Comparison of ENCODE assay signal across 26 mouse cellular contexts in genomic region chr5:88958966-88959365, GRCm38 (mm10).
DNase-seq lines count a peak whose midpoint lies in the region; ATAC-seq lines count a peak whose summit lies in the region.
"Had no signal": no experiment of that assay in that cellular context is flagged by ENCODE, and none has a peak within 500 bp of the region (broad histone marks: within the 10 kb centered on the region; RNA-seq: fewer than 3 reads in every experiment).

No protein-coding gene starts in this region.

- no peak for ATAC-seq in midbrain, embryonic 14.5 days (ENCODE audit: low FRiP score, low TSS enrichment)
- no peak for ATAC-seq in megakaryocyte, adult 5-6 weeks (ENCODE audit: poor library complexity, severe bottlenecking)
- ATAC-seq: intestine, embryonic 15.5 days; midbrain, embryonic 13.5 days had no signal

- 93% methylated on average over 5 of the region's 5 CpGs for WGBS in midbrain, embryonic 14.5 days

- no peak overlapping the region for H3K4me3 ChIP-seq in midbrain, embryonic 14.5 days (replicated peaks; ENCODE audit: low read depth, low read length)
- H3K4me3 ChIP-seq: embryonic facial prominence, embryonic 13.5 days; erythroblast, embryonic 14.5 days; forebrain, embryonic 12.5 days; heart, embryonic 15.5 days; hindbrain, embryonic 15.5 days; intestine, embryonic 15.5 days; liver, embryonic 13.5 days; midbrain, embryonic 13.5 days; neural tube, embryonic 12.5 days had no signal

- intact Hi-C loops in left cerebral cortex, postnatal 4 days (cut with DNase I) = no loop called here
- intact Hi-C loops in left cerebral cortex, postnatal 36 days (cut with DNase I) = loop anchor here (5.0 kb wide), 1 partner anchor 58 kb away; no protein-coding TSS in a partner anchor

- peak; percentile 38 to 75 for DNase-seq in frontal cortex, postnatal 36 days (ENCODE audit: low spot score in 2 of 2)
- DNase-seq in frontal cortex, postnatal 14 days (ENCODE audit: low spot score in 2 of 2) = no peak
- DNase-seq in left cerebral cortex, adult 18-20 months (ENCODE audit: low spot score in 2 of 2) = peak; percentile 50 to 70
- no peak for DNase-seq in left cerebral cortex, postnatal 4 days
- peak; percentile 57 for DNase-seq in left cerebral cortex, postnatal 36 days (ENCODE audit: low spot score in 2 of 2)
- DNase-seq in telencephalon, adult 2 months (ENCODE audit: low read depth, low spot score) = peak; percentile 85
- DNase-seq in midbrain, embryonic 14.5 days = no peak
- DNase-seq: adrenal gland, postnatal 36 days; cerebellum, postnatal 25 days; embryo, embryonic 11 days; gastrocnemius, postnatal 36 days; heart, postnatal 4 days; kidney, postnatal 25 days; liver, embryonic 13.5 days; lung, embryonic 14.5 days; thymus, postnatal 25 days had no signal

- no peaks in the 10 kb centered on the region for H3K36me3 ChIP-seq in midbrain, embryonic 14.5 days (ENCODE audit: control insufficient read depth, insufficient read depth, low read length)
- H3K36me3 ChIP-seq: embryonic facial prominence, embryonic 13.5 days; forebrain, embryonic 12.5 days; hindbrain, embryonic 15.5 days; intestine, embryonic 15.5 days; liver, embryonic 13.5 days; midbrain, embryonic 13.5 days; neural tube, embryonic 12.5 days had no signal

- H3K27ac ChIP-seq in midbrain, embryonic 14.5 days (replicated peaks; ENCODE audit: low read depth, low read length) = no peak overlapping the region
- H3K27ac ChIP-seq: embryonic facial prominence, embryonic 13.5 days; forebrain, embryonic 12.5 days; heart, embryonic 15.5 days; intestine, embryonic 15.5 days; liver, embryonic 13.5 days; midbrain, embryonic 13.5 days; neural tube, embryonic 12.5 days had no signal

- H3K27me3 ChIP-seq in midbrain, embryonic 14.5 days (ENCODE audit: control insufficient read depth, insufficient read depth, low read length) = no peaks in the 10 kb centered on the region
- H3K27me3 ChIP-seq: embryonic facial prominence, embryonic 13.5 days; forebrain, embryonic 12.5 days; heart, embryonic 15.5 days; hindbrain, embryonic 15.5 days; intestine, embryonic 15.5 days; liver, embryonic 13.5 days; midbrain, embryonic 13.5 days; neural tube, embryonic 12.5 days had no signal

- no peak overlapping the region for H3K4me2 ChIP-seq in midbrain, embryonic 14.5 days (ENCODE audit: low read length)
- H3K4me2 ChIP-seq: embryonic facial prominence, embryonic 13.5 days; forebrain, embryonic 12.5 days; heart, embryonic 15.5 days; hindbrain, embryonic 15.5 days; intestine, embryonic 15.5 days; liver, embryonic 13.5 days; lung, embryonic 14.5 days; midbrain, embryonic 13.5 days; neural tube, embryonic 12.5 days had no signal

- H3K9me3 ChIP-seq in midbrain, embryonic 14.5 days (ENCODE audit: control insufficient read depth, low read length) = no peaks in the 10 kb centered on the region
- H3K9me3 ChIP-seq: embryonic facial prominence, embryonic 13.5 days; forebrain, embryonic 12.5 days; heart, embryonic 15.5 days; hindbrain, embryonic 15.5 days; intestine, embryonic 15.5 days; liver, embryonic 13.5 days; megakaryocyte, embryonic 14.5 days; midbrain, embryonic 13.5 days; neural tube, embryonic 12.5 days had no signal

- H3K4me1 ChIP-seq in midbrain, embryonic 14.5 days (ENCODE audit: control insufficient read depth, insufficient read depth, low read length) = no peaks in the 10 kb centered on the region
- H3K4me1 ChIP-seq: embryonic facial prominence, embryonic 13.5 days; forebrain, embryonic 12.5 days; hindbrain, embryonic 15.5 days; intestine, embryonic 15.5 days; midbrain, embryonic 13.5 days; neural tube, embryonic 12.5 days had no signal

- no peak overlapping the region for H3K9ac ChIP-seq in midbrain, embryonic 14.5 days (replicated peaks; ENCODE audit: low read length)
- H3K9ac ChIP-seq: embryonic facial prominence, embryonic 13.5 days; forebrain, embryonic 12.5 days; heart, embryonic 15.5 days; hindbrain, embryonic 15.5 days; intestine, embryonic 15.5 days; liver, embryonic 13.5 days; lung, embryonic 14.5 days; midbrain, embryonic 13.5 days; neural tube, embryonic 12.5 days had no signal

Comparison
In these comparisons a context has a peak if more than half of its experiments do, and no peak if none do; other contexts are left out.
1. DNase-seq: peak in frontal cortex, postnatal 36 days (2 of 2), left cerebral cortex, adult 18-20 months (2 of 2), left cerebral cortex, postnatal 36 days (2 of 2) and telencephalon, adult 2 months (single experiment); none in frontal cortex, postnatal 14 days (0 of 2), left cerebral cortex, postnatal 4 days (single experiment) and midbrain, embryonic 14.5 days (single experiment).